Mouse (Mus musculus) gastrocnemius, adult 2 months (tissue): ENCODE measurements at regions not wholly inside any gene's neighbourhood (a gene's known extent, or its start where the extent isn't known, plus 50 kb on each side); places are given as distances from the start of the nearest gene placed in this dataset.

Source experiments
- DNase-seq: peaks from one replicate; pipeline ENCODE4 v3.0.0; 2022
- H3K27ac ChIP-seq: fragments of 200-600 bp; 2 replicates; pipeline ENCODE4 v1.8.1; 2022; ENCODE audit warnings: mild to moderate bottlenecking
- H3K4me3 ChIP-seq: fragments of 200-600 bp; 2 replicates; pipeline ENCODE4 v1.8.1; 2022; ENCODE audit warnings: mild to moderate bottlenecking, moderate library complexity
- CTCF ChIP-seq: fragments of 200-600 bp; IDR thresholded peaks from 2 replicates; pipeline ENCODE4 v1.8.1; 2022; ENCODE audit warnings: antibody characterized with exemption, mild to moderate bottlenecking, moderate library complexity
- intact Hi-C: fragments of 180-260 bp; cut with DNase I; formaldehyde crosslinking; loops from one replicate; pipeline ENCODE4 v1.15.1; 2025

GRCm38 (mm10) chr17:51262946-51263345 is 83.8 kb upstream of the Tbc1d5 start:
- intact Hi-C loops = no loop called here
- Histone ChIP-seq H3K27ac (no peak overlapping the region), H3K4me3 (no peak overlapping the region)
- no peak for DNase-seq
- no peak for TF ChIP-seq CTCF

DNA sequence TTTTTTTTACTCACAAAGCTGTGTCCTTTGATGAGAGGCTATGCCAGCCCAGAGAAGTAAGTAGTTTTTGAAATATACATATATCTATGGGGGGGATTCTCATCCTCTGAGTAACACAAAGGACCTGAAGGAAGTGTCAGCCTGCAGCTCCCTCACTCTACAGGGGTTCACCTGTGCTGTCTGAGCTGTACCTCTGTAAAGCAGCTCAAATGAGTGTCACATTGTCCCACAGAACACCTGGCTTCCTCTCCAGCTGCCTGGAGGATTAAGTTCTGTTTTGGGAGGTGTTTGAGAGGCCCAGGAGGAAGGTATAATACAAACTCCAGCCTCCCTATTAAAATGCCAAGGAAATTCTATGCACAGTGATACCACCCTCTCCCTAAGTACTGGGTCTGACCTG is 83.3 kb upstream of the Tbc1d5 start:
- Histone ChIP-seq H3K4me3 (no peak overlapping the region), H3K27ac (no peak overlapping the region)
- intact Hi-C loops = no loop called here
- DNase-seq = no peak
- TF ChIP-seq CTCF = no peak

DNA sequence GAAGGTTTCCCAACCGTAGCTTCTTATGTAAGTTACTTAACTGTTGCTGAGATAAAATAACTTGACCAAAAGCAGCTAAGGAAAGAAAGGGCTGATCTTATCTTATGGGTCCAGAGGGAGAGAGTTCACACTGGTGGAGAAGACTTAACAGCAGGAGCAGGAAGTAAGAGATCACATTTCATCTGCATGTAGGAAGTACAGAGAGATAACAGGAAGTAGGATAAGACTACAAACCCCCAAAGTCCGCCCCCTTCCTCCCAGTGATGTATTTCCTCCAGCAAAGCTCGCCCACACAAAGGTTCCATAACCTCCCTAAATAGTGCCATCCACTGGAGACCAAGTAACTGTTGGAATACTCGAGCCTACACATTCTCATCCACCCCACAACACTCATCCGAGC is 79.2 kb upstream of the Tbc1d5 start:
- no peak for TF ChIP-seq CTCF
- no peak for DNase-seq
- Histone ChIP-seq H3K4me3 (no peak overlapping the region), H3K27ac (no peak overlapping the region)
- intact Hi-C loops = no loop called here

GRCm38 (mm10) chr17:51248543-51248942 is 69.4 kb upstream of the Tbc1d5 start:
- no peak for DNase-seq
- intact Hi-C loops = no loop called here
- Histone ChIP-seq H3K27ac (no peak overlapping the region), H3K4me3 (no peak overlapping the region)
- no peak for TF ChIP-seq CTCF

- no peak for TF ChIP-seq CTCF
- no peak for DNase-seq
- Histone ChIP-seq H3K27ac (no peak overlapping the region), H3K4me3 (no peak overlapping the region)
- intact Hi-C loops = no loop called here
Observed at GRCm38 (mm10) chr17:51246038-51246437, 66.9 kb upstream of the Tbc1d5 start.

GRCm38 (mm10) chr17:51240360-51240993 is 61.3 kb upstream of the Tbc1d5 start:
- intact Hi-C loops = no loop called here
- Histone ChIP-seq H3K27ac (no peak overlapping the region), H3K4me3 (no peak overlapping the region)
- TF ChIP-seq CTCF = no peak
- no peak for DNase-seq

- DNase-seq = no peak
- Histone ChIP-seq H3K27ac (no peak overlapping the region), H3K4me3 (no peak overlapping the region)
- no peak for TF ChIP-seq CTCF
- intact Hi-C loops = no loop called here
Observed at GRCm38 (mm10) chr17:51239465-51239864, 60.3 kb upstream of the Tbc1d5 start.
